Mouse (Mus musculus) bone marrow macrophage, adult 2 months (primary cell): ENCODE data around the gene Nprl3.

Source experiments
- CTCF ChIP-seq: IDR thresholded peaks from 2 replicates; pipeline ENCODE4 v1.5.1; 2012; ENCODE audit warnings: low read depth, mild to moderate bottlenecking, low read length, moderate library complexity
- POLR2A ChIP-seq: IDR thresholded peaks from 2 replicates; pipeline ENCODE4 v1.6.1; 2012; ENCODE audit warnings: mild to moderate bottlenecking, low read depth, low read length, borderline replicate concordance

DNA sequence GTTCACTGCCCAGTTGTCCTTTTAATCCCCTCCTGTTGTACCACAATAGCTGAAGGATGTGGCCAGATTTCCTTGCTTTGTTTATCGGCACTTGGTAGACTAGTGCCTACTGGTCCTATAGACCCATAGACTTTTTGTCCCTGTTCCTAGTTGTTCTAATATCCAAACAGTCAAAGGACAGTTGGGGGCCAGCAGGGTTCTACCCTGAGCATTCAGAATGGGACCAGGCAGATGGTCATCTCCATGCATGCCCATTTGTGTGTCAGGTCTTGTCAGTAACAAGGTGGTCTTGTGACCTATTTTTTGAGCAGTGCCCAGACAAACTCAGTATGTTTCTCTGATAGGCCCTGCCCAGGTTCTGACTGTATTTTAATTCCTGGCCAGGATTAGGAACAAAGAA is 40.5 kb downstream of the Nprl3 start:
- TF ChIP-seq POLR2A: no peak
- no peak for TF ChIP-seq CTCF
